Mouse (Mus musculus): Measurements from ENCODE around the gene Met.

DNA sequence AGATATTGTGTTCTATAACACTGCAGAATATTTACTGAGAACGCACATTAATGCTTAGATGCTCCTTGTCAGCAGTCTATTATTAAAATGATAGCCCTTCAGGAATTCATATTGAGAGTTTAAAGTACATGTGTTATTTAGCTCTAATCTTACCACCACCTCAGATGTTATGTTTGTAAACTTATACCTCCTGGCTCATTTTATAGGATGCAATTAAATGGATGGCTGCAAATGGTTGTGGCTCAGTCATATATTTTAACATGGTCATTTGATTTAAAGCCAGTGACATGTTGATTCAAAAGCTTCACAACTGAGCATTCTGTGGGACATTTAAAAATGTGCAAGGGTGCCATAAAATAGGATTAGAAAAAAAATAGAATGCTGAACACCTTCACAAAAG is 41.2 kb upstream of the Met start:
- no peak for TF ChIP-seq CTCF (IDR thresholded peaks at IDR 0.05; ENCODE audit: extremely low read depth, insufficient read depth, insufficient read length, insufficient replicate concordance)
- no peak for TF ChIP-seq POLR2A (IDR thresholded peaks at IDR 0.05; ENCODE audit: low read depth, low read length)
